Comparison of ENCODE assay signal across 8 mouse cellular contexts in genomic region chr14:122104881-122105280, GRCm38 (mm10). TPM values are rescaled to one million over a fixed set of nuclear protein-coding genes. Genes with fewer than 3 reads are reported as not detected.
A peak's percentile ranks its signal among the peaks of the same experiment; 100 is the strongest.
DNase-seq lines count a peak whose midpoint lies in the region; ATAC-seq and TF ChIP-seq lines count a peak whose summit lies in the region.

No protein-coding gene starts in this region.

- TF ChIP-seq POLR2A in MEL (IDR thresholded peaks at IDR 0.05; ENCODE audit: control insufficient read depth in 1 of 2, insufficient read depth in 1 of 2, low read depth in 1 of 2, low read length in 2 of 2, poor library complexity in 1 of 2): peak; percentile 67 to 89
- peak; percentile 77; the same call in 1 of the 2 replicates for TF ChIP-seq POLR2A in cerebellum, adult 2 months (IDR thresholded peaks at IDR 0.05; ENCODE audit: borderline replicate concordance, insufficient read depth, low read length)

- H3K79me2 ChIP-seq in MEL (ENCODE audit: control insufficient read depth, insufficient read depth, low read length, poor library complexity): peaks cover 29% of the 10 kb centered on the region

- H3K4me1 ChIP-seq in MEL (ENCODE audit: control insufficient read depth in 1 of 2, insufficient read depth in 2 of 2, low read length in 2 of 2): peaks cover 11 to 12% of the 10 kb centered on the region in 2 experiments
- H3K4me1 ChIP-seq in cerebellum, adult 2 months (ENCODE audit: control insufficient read depth, insufficient read depth, low read length): peaks cover 5% of the 10 kb centered on the region
- peaks cover 20% of the 10 kb centered on the region for H3K4me1 ChIP-seq in forebrain, postnatal 0 days (ENCODE audit: insufficient read depth)
- H3K4me1 ChIP-seq in lung, embryonic 15.5 days: peaks cover 23% of the 10 kb centered on the region

- H3K4me2 ChIP-seq in forebrain, postnatal 0 days (ENCODE audit: low read depth): peak overlapping the region; percentile 71
- peak overlapping the region; percentile 84 for H3K4me2 ChIP-seq in lung, embryonic 15.5 days

- peak overlapping the region; percentile 59 to 72 for H3K4me3 ChIP-seq in MEL (ENCODE audit: control insufficient read depth in 1 of 2, insufficient read depth in 1 of 2, low read depth in 2 of 2, low read length in 2 of 2)
- H3K4me3 ChIP-seq in cerebellum, adult 2 months (replicated peaks; ENCODE audit: insufficient read depth, low read depth, low read length): peak overlapping the region; percentile 67
- peak overlapping the region; percentile 41 for H3K4me3 ChIP-seq in forebrain, postnatal 0 days (ENCODE audit: low read depth, low read length)
- H3K4me3 ChIP-seq in lung, embryonic 15.5 days: peak overlapping the region; percentile 46

- TF ChIP-seq CTCF in MEL (IDR thresholded peaks at IDR 0.05 in 2 of 3, conservative IDR thresholded peaks at IDR 0.05 in 1 of 3; ENCODE audit: control insufficient read depth in 1 of 3, insufficient read depth in 1 of 3, low read depth in 2 of 3, low read length in 3 of 3, poor library complexity in 1 of 3, severe bottlenecking in 1 of 3): no peak
- no peak for TF ChIP-seq CTCF in cerebellum, adult 2 months (IDR thresholded peaks at IDR 0.05; ENCODE audit: borderline replicate concordance, insufficient read depth, low read depth, low read length)
- no peak for TF ChIP-seq CTCF in forebrain, postnatal 0 days (IDR thresholded peaks at IDR 0.05; ENCODE audit: low read depth)

- H3K27ac ChIP-seq in MEL (ENCODE audit: control insufficient read depth, low read depth, low read length): peak overlapping the region; percentile 84
- peak overlapping the region; percentile 75 for H3K27ac ChIP-seq in cerebellum, adult 2 months (ENCODE audit: insufficient read depth, low read length)
- H3K27ac ChIP-seq in forebrain, postnatal 0 days (ENCODE audit: low read depth, low read length): peak overlapping the region; percentile 81
- peak overlapping the region; percentile 96 for H3K27ac ChIP-seq in lung, embryonic 15.5 days

- no peaks in the 10 kb centered on the region for H3K9me3 ChIP-seq in MEL (replicated peaks; ENCODE audit: insufficient read depth, low read length)
- H3K9me3 ChIP-seq in forebrain, postnatal 0 days (ENCODE audit: low read length): no peaks in the 10 kb centered on the region
- H3K9me3 ChIP-seq in lung, embryonic 15.5 days: no peaks in the 10 kb centered on the region

- ATAC-seq in forebrain, postnatal 0 days: peak; percentile 94
- peak; percentile 93 for ATAC-seq in lung, embryonic 15.5 days (ENCODE audit: borderline replicate concordance, extremely low read depth, low FRiP score, low TSS enrichment)

- peaks cover 0 to 17% of the 10 kb centered on the region in 2 experiments; a peak in 2 of 4 replicates for H3K36me3 ChIP-seq in MEL (ENCODE audit: control insufficient read depth in 1 of 2, insufficient read depth in 2 of 2, low read length in 2 of 2)
- H3K36me3 ChIP-seq in forebrain, postnatal 0 days (ENCODE audit: insufficient read depth): no peaks in the 10 kb centered on the region
- no peaks in the 10 kb centered on the region for H3K36me3 ChIP-seq in lung, embryonic 15.5 days

- WGBS in cerebellum, adult 2 months: 3% methylated on average over 24 of the region's 24 CpGs
- WGBS in forebrain, postnatal 0 days: under 1% methylated on average over 24 of the region's 24 CpGs
- under 1% methylated on average over 24 of the region's 24 CpGs for WGBS in lung, embryonic 15.5 days

- TF ChIP-seq EP300 in MEL (IDR thresholded peaks at IDR 0.05; ENCODE audit: low read depth in 1 of 2, low read length in 2 of 2): no peak

- no peaks in the 10 kb centered on the region for H3K27me3 ChIP-seq in MEL (ENCODE audit: control insufficient read depth in 1 of 2, insufficient read depth in 2 of 2, low read length in 2 of 2)
- no peaks in the 10 kb centered on the region for H3K27me3 ChIP-seq in cerebellum, adult 2 months (ENCODE audit: control insufficient read depth, insufficient read depth, low read length)
- no peaks in the 10 kb centered on the region for H3K27me3 ChIP-seq in forebrain, postnatal 0 days (ENCODE audit: insufficient read depth, low read length)
- no peaks in the 10 kb centered on the region for H3K27me3 ChIP-seq in lung, embryonic 15.5 days

- DNase-seq in MEL (ENCODE audit: low read depth, low spot score): peak; percentile 99
- peak; percentile 92 to 96 for DNase-seq in cerebellum, adult 2 months
- peak; percentile 94 for DNase-seq in forebrain, postnatal 0 days
- DNase-seq in heart, postnatal 4 days: peak; percentile 96
- peak; percentile 91 to 92 for DNase-seq in layer of hippocampus, adult 8-10 months (ENCODE audit: low spot score in 2 of 2)
- peak; percentile 96 for DNase-seq in ovary, adult 18-20 months (ENCODE audit: low spot score)
- DNase-seq in thymus, postnatal 0 days (ENCODE audit: low spot score): peak; percentile 96

- H3K9ac ChIP-seq in MEL (ENCODE audit: control insufficient read depth, low read depth, low read length, poor library complexity, severe bottlenecking): peak overlapping the region; percentile 86
- peak overlapping the region; percentile 55 for H3K9ac ChIP-seq in forebrain, postnatal 0 days
- peak overlapping the region; percentile 64 for H3K9ac ChIP-seq in lung, embryonic 15.5 days

- no peak for TF ChIP-seq RAD21 in MEL (IDR thresholded peaks at IDR 0.05; ENCODE audit: low read depth, low read length)

TF ChIP-seq in MEL, 35 proteins besides CTCF, POLR2A, EP300 and RAD21 (continues in another document):
- TF ChIP-seq MAFK (IDR thresholded peaks at IDR 0.05; ENCODE audit: borderline replicate concordance, low read depth, low read length) (no peak; the same call in 1 of the 2 replicates), KAT2A (conservative IDR thresholded peaks at IDR 0.05; ENCODE audit: low read depth, low read length) (no peak; the same call in 1 of the 2 replicates), MAZ (IDR thresholded peaks at IDR 0.05; ENCODE audit: low read depth, low read length) (peak; percentile 68; the same call in 1 of the 2 replicates), MYC (IDR thresholded peaks at IDR 0.05; ENCODE audit: low read depth, low read length) (peak; percentile 65; the same call in 1 of the 2 replicates), NELFE (IDR thresholded peaks at IDR 0.05; ENCODE audit: low read depth, low read length) (peak; percentile 77), SMC3 (IDR thresholded peaks at IDR 0.05; ENCODE audit: low read depth, low read length) (no peak), ZKSCAN1 (IDR thresholded peaks at IDR 0.05; ENCODE audit: low read depth, low read length) (no peak), MXI1 (IDR thresholded peaks at IDR 0.05; ENCODE audit: low read depth, low read length) (peak; percentile 83; the same call in 1 of the 2 replicates), TBP (IDR thresholded peaks at IDR 0.05; ENCODE audit: low read depth, low read length) (peak; percentile 93), BHLHE40 (IDR thresholded peaks at IDR 0.05; ENCODE audit: borderline replicate concordance, low read depth, low read length) (no peak), NRF1 (IDR thresholded peaks at IDR 0.05; ENCODE audit: insufficient read depth, low read depth, low read length, poor library complexity, severe bottlenecking) (0 out of 2 replicates have a peak, but pooled peaks have one; percentile 25), MAX (IDR thresholded peaks at IDR 0.05; ENCODE audit: low read length) (no peak), MEF2A (IDR thresholded peaks at IDR 0.05; ENCODE audit: extremely low read depth, insufficient replicate concordance, low read depth, low read length, poor library complexity, severe bottlenecking) (no peak), ZC3H11A (IDR thresholded peaks at IDR 0.05; ENCODE audit: low read depth, low read length) (no peak), CHD1 (IDR thresholded peaks at IDR 0.05; ENCODE audit: low read depth, low read length) (0 out of 2 replicates have a peak, but pooled peaks have one; percentile 2), POLR2AphosphoS5 (IDR thresholded peaks at IDR 0.05; ENCODE audit: borderline replicate concordance, low read depth, low read length) (no peak; the same call in 1 of the 2 replicates), ZNF384 (IDR thresholded peaks at IDR 0.05; ENCODE audit: low read depth, low read length) (no peak), USF1 (IDR thresholded peaks at IDR 0.05; ENCODE audit: low read depth, low read length) (peak; percentile 67), JUND (IDR thresholded peaks at IDR 0.05; ENCODE audit: low read depth, low read length) (no peak), GATA1 (IDR thresholded peaks at IDR 0.05; ENCODE audit: low read depth, low read length) (no peak), RCOR1 (IDR thresholded peaks at IDR 0.05; ENCODE audit: low read depth, low read length) (peak; percentile 30; the same call in 1 of the 2 replicates), USF2 (IDR thresholded peaks at IDR 0.05; ENCODE audit: borderline replicate concordance in 1 of 2, insufficient read depth in 1 of 2, low read depth in 1 of 2, low read length in 2 of 2) (no peak), TAL1 (IDR thresholded peaks at IDR 0.05; ENCODE audit: low read length) (no peak), UBTF (IDR thresholded peaks at IDR 0.05; ENCODE audit: borderline replicate concordance, insufficient read depth, low read depth, low read length) (no peak), E2F4 (IDR thresholded peaks at IDR 0.05; ENCODE audit: borderline replicate concordance, low read depth, low read length) (no peak), SIN3A (IDR thresholded peaks at IDR 0.05; ENCODE audit: low read length) (peak; percentile 95), POLR2AphosphoS2 (IDR thresholded peaks at IDR 0.05; ENCODE audit: low read length) (peak; percentile 61; the same call in 1 of the 2 replicates), GABPA (IDR thresholded peaks at IDR 0.05; ENCODE audit: low read depth, low read length) (no peak), ELF1 (IDR thresholded peaks at IDR 0.05; ENCODE audit: low read depth, low read length) (peak; percentile 94), HCFC1 (IDR thresholded peaks at IDR 0.05; ENCODE audit: low read depth, low read length) (peak; percentile 82)

RNA-seq across cellular contexts. Expression of gene Tm9sf2, which starts 2.0 kb away (rescaled TPM):
- 55.8 and 59.6 TPM in 2 replicates for total RNA-seq in MEL (2012; rRNA removed)
- 10 to 100 TPM in 1 of 2 experiments, not detected in 1; 62.7 TPM for polyA plus RNA-seq in MEL (2012; ENCODE audit: insufficient read depth in 1 of 2, insufficient read length in 2 of 2, low read depth in 1 of 2, low replicate concordance in 2 of 2, missing spikeins in 1 of 2)
- polyA plus RNA-seq in cerebellum, adult 2 months (2012; rRNA removed): 81.4 and 90.7 TPM in 2 replicates
- 68.7 and 84.3 TPM in 2 replicates for total RNA-seq in forebrain, postnatal 0 days (2014; rRNA removed)
- polyA plus RNA-seq in forebrain, postnatal 0 days (2015; fragmentation: Nextera tagmentation; extraction: Ambion mirVana): 79.1 and 104 TPM in 2 replicates
- total RNA-seq in heart, postnatal 4 days (2021): 10 to 100 TPM; 98.4 to 99.8 TPM
- 100 to 1,000 TPM in 3 of 4 experiments, 10 to 100 TPM in 1; 99.6 to 111 (median 105) TPM for total RNA-seq in layer of hippocampus, adult 8-10 months (2022)
- 169 and 176 TPM in 2 replicates for polyA plus RNA-seq in lung, embryonic 15.5 days (2015; fragmentation: Nextera tagmentation; extraction: Ambion mirVana)
- polyA plus RNA-seq in thymus, postnatal 0 days (2015; fragmentation: Nextera tagmentation; extraction: Ambion mirVana): 121 and 127 TPM in 2 replicates

Comparison
In these comparisons a context has a peak if more than half of its experiments do, and no peak if none do; other contexts are left out.
1. Peak in every context shown above with its lines: DNase-seq, ATAC-seq, H3K4me3 ChIP-seq and H3K27ac ChIP-seq.